Mouse (Mus musculus): ENCODE data around the gene Prickle1.

GRCm38 (mm10) chr15:93461066-93461465 is 134.6 kb downstream of the Prickle1 start:
- TF ChIP-seq POLR2A (IDR thresholded peaks at IDR 0.05; ENCODE audit: borderline replicate concordance, low read depth, low read length), result no peak
- TF ChIP-seq CTCF (IDR thresholded peaks at IDR 0.05; ENCODE audit: low read depth, low read length), result no peak
